Mouse (Mus musculus): ENCODE measurements around the gene Gls2. TPM values are rescaled to one million over a fixed set of nuclear protein-coding genes. Genes with fewer than 3 reads are reported as not detected.
A peak's percentile ranks its signal among the peaks of the same experiment; 100 is the strongest.
"Not testable (repeated sequence)": the region's sequence is repeated elsewhere in the genome, so short reads cannot be mapped to it uniquely, and the experiment has no call there.

Gls2 gene
- total RNA-seq, 2 experiments from 2014 or later: 0.67 to 1.4 TPM

DNA sequence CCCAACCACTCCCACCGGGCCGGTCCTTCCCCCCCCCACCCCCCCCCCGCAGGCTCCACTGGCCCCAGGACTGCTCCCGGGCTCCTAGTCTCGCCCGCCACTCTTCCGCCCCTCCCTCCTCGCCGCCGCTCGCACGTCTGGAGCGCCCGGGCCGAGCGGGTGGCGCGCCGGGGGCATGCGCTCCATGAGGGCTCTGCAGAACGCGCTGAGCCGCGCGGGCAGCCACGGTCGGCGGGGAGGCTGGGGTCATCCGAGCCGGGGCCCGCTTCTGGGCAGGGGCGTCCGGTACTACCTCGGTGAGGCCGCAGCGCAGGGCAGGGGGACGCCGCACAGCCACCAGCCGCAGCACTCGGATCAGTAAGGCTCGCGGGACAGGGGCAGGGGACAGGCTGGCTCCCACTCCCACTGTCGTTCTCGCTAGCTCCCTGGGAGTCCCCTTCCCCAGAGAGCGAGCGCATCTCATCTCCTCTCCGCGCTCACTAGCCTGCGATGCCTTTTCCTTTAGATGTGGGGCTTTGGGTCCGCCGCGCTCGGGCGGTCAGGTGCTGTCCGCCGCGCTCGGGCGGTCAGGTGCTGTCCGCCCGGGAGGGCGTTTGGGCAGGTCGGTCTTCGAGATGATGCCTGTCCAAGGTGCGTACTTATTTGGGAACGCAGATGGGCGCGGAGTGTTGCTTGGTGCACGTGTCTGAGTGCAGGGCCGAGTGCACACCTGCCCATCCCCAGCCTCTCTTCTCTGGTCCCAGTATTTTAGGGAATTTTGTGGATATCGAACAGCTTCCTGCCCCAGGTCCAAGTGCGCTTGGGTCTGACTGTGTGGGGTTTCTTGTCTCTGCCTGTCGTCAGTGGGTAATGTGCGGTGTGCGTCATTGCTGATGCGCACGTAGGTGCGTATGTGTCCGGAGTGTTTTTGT lies 549 bp downstream of the Gls2 start:
- ATAC-seq (replicated peaks; ENCODE audit: poor library complexity): peak; percentile 61

DNA sequence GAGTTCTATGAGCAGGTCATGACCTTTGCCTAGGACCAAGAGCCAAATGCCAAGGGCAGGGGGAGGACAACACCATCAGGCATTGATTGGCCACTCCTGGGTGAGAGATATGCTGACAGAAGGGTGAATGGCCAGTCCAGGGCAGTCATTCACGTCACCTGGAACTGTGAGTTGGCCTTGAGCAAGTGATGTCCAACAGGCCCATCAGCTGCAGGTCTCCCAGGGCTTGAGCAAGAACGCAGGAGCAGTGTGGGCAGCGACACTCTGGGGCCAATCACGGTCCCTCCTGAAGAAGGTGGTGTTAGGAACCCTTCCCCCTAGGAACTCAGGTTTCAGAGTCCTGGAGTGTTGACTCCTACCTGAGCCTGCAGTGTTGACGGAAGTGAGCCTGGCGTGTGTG lies 7.6 kb downstream of the Gls2 start:
- ATAC-seq (replicated peaks; ENCODE audit: poor library complexity): no peak

DNA sequence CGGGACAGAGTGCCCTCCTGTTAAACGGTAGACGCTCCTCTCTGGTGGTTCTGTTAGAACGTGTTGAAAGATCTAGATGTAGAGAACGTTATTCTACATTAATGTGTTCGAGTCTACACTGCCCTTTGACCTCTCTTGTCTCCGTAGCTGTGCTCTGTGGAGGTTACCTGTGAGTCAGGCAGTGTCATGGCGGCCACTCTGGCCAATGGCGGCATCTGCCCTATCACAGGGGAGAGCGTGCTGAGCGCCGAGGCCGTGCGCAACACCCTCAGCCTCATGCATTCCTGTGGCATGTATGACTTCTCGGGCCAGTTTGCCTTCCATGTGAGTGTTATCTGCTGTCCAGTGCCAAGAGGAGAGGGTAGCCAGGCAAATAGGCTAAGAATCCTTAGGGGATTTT lies 10.7 kb downstream of the Gls2 start:
- no peak for ATAC-seq (replicated peaks; ENCODE audit: poor library complexity)

DNA sequence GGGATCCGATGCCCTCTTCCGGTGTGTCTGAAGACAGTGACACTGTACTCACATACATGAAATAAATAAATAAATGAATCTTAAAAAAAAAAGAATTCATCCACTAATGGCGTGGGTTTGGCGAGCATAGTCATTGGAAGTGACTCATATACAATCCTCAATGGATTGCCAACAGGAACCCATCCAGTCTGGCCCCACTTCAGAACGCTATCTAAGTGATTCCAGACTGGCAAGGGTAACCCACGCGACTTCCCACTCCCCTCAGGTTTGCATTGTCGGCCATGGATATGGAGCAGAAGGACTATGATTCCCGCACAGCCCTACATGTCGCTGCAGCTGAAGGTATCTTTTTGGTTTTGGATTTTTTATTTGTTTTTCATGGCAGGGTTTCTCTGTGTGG lies 14.1 kb downstream of the Gls2 start:
- ATAC-seq (replicated peaks; ENCODE audit: poor library complexity): no peak

DNA sequence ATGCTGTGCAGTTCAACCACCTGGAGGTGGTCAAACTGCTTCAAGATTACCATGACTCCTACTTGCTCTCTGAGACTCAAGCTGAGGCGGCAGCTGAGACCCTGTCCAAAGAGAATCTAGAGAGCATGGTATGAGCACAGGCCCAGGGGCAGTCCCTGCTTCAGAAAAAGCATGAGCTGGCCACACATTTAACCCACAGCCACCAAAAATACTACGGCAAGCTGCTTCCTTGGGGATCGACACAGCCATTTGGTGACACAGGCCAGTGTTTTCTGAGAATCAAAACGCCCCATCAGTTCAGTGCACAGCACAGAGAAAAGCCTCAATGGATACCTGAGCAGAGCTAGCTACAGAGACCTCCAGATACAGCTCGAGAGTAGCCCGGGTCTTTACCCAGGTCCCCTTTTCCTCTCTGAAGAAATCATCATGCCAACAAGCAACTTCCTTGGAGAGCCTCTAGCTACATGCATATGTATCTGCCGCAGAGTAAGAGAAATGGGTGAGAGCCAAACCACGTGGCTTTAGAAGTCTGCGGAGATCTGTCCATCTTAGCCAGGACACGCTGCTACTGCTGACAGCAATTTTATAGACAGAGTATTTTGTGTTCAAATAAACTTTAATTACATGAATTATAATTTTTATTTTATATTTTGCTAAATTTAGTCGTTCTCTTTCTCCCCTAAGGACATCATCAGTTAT lies 15.2 kb downstream of the Gls2 start:
- no peak for ATAC-seq (replicated peaks; ENCODE audit: poor library complexity)

DNA sequence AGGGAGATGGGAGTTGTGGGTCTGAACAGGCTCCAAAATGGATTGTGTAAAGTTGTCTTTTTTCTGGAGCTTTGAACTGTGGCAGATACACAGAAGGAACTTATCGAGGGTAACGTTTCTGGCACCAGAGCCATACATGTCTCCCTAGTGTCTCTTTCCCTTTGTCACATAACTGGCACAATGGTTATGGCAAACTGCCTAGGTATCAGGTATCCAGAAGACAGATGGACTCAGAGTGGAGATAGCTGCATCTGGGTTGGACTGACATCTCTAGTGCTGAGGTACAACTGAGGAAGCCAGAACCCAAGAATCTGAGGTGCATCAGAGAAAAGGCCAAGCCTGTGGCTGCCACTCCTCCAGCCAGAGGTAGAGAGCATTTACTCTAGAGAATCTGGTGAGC lies 15.9 kb downstream of the Gls2 start:
- ATAC-seq (replicated peaks; ENCODE audit: poor library complexity): peak; percentile 49

DNA sequence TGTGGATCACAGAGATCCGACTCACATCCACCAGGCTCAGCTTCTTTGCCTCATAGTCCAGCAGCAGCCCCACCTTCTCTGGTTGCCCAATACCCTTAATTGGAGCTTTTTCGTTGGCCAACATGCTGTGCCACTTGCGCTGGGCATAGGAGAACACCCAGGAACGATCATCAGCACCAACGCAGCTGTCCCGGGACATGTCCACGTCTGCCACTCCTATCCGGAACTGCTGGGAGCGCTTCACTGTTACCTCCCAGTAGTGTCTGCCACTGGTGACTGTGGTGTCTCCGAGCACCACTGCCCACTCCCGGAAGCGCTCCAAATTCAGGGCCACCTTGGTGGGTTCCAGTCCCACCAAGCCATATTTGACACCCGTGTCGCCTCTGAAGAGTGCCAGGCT lies 16.7 kb downstream of the Gls2 start:
- ATAC-seq (replicated peaks; ENCODE audit: poor library complexity): peak; percentile 21

DNA sequence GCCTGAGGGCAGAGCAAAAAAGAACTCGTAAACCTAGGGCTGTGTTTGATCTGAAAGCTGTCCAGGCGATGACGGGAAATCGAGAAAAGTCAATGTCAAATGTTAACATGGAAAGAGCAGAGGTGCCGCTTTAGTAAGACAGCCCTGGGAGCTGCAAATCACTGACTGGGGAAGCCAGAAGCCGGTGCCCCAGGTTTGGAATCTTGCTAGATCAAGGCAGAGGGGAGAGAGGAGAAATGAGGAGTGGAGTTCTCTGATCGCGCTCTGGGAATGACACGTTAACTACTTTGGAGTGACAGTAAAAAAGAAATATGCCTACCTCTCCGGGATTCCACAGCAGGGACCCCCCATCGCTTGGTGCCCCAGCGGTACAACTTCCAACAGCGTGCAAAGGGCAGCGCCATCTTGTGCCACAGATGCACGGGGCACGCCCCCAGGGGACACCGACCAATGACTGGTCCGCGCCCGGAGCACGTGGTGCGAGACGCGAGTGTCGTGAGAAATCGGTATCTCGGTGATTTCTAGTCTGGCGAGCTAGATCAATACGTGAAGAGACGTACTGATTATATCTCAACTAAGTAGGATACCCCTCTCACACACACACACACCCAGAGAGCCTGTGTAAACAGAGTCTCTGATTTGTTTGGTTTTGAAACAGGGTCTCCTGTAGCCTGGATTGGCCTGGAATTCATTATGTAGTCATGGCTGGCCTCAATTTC lies 17.3 kb downstream of the Gls2 start, which contains the start of gene Spryd4:
Spryd4 (minus strand) TSS at position 418 of the 719 bp plus-strand sequence.
- peak; percentile 83 for ATAC-seq (replicated peaks; ENCODE audit: poor library complexity)

DNA sequence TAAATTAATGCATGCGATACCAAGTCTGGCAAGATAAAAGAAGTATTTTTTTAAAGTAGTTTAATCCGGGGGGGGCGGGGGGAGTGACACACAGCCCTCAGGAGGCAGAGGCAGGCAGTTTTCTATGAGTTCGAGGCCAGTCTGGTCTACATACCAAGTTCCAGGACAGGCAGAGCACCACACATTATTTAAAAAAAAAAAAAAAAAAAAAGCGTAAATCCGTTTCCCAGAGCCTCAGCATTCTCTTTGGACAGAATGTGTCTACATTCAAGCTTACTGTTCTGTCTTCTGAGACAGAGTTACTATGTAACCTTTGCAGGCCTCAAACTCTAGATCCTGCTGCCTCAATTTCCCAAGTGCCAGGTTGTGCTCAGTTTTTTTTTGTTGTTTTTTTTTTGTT lies 17.9 kb downstream of the Gls2 start:
- no peak for ATAC-seq (replicated peaks; ENCODE audit: poor library complexity)

DNA sequence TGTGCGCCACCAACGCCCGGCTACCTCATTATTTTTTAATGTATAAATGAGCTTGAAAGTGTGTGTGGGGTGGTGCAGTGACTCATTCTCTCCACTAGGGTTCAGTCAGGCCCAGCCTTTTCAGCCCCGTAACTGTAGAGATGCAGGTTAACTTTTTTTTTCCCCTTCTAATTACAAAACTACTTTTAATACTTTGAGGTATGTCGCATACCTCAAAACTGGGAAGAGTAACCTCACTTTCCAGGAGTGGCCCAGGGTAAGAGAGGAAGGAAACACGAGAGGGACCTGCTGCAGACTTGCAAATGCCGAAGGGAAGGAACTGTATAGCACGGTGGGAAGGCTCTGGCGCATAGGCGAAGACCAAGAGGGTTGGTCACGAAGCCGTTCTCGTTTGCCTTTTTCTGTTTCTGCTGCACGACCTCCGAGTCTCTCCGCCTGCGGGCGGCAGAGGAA lies 18.6 kb downstream of the Gls2 start:
- peak; percentile 67 for ATAC-seq (replicated peaks; ENCODE audit: poor library complexity)

DNA sequence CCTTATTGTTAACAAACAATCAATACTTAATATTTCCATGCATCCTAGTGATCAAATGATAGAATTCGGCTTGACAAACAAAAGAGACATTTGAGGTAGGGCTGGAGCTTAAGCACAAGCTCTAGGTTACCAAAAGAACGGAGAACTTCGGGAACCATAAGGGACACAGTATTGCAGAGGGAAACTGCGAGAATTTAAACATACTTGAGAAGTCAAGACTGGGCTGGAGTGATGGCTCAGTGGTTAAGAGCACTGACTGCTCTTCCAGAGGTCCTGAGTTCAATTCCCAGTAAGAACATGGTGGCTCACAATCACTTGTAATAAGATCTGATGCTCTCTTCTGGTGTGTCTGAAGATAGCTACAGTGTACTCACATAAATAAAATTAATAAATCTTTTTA lies 19.9 kb downstream of the Gls2 start:
- ATAC-seq (replicated peaks; ENCODE audit: poor library complexity): not testable (repeated sequence)

DNA sequence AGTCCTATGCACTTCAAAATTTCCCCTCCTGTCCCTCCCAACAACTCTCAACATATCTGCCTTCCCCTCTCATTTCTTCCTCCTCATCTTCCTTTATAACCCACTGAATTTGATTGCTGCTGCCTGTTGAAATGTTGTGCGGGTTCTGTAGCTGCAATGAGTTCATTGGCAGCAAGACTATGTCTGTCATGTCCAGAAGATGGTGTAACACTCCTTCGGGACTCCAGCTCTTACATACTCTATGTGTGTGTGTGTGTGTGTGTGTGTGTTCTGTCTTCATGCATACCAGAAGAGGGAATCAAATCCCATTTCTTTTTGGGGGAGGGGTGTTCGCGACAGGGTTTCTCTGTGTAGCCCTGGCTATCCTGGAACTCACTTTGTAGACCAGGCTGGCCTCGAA lies 20.7 kb downstream of the Gls2 start:
- no peak for ATAC-seq (replicated peaks; ENCODE audit: poor library complexity)

DNA sequence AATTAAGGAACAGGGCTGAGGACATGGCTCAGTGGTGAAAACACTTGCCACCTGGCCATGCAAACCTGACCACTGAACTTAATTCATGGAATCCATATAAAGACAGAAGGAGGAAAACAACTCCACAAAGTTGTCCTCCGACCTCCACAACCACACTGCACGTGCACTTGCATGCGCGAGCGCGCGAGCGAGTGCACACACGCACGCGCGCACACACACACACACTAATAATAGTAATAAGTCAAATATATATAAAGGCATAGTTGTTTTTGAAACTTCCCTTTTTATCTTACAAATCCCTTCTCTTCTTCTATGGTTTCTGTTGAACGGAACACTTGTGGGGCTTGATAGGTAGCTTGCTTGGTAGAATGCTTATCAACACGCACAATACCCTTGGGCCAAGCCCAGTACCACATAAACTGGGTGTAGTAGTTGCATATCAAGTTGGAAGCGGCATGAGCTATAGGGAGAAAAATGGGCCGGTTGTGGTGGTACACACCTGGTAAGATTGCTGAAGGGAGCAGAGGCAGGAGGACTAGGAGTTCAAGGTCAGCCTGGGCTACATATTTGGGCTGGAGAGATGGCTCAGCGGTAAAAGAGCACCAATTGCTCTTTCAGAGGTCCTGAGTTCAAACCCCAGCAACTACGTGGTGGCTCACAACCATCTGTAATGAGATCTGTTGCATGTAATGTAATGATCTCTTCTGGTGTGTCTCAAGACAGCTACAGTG lies 24.3 kb downstream of the Gls2 start:
- ATAC-seq (replicated peaks; ENCODE audit: poor library complexity): peak; percentile 93

DNA sequence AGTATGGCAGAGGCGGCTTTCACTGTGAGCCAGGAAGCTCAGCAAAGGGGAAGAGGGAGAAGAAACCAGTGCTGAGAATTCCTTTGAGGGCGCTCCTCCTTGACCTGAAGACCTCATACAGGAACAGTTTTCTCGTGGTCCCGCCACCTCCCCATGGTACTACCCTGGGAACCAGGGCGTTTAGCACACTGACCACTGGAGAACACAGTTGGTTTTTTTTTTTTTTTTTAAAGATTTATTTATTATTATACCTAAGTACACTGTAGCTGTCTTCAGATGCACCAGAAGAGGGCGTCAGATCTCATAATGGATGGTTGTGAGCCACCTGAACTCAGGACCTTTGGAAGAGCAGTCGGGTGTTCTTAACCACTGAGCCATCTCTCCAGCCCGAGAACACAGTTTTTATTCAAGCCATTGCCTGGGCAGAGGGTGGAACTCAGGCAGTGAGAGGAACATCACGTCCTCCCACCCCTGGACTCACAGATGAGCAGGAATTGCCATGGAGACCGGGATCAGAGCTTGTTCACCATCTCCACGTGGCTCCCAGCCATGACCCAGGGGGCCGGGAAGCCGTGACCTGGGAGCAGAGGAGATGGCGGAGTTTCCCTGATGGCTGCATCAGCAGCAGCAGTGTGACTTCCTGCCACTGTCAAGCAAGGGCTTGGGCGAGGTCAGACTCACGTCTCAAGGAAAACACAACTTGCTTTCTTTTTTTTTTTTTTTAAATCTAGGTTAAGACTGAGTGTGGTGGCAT lies 27.5 kb downstream of the Gls2 start:
- no peak for ATAC-seq (replicated peaks; ENCODE audit: poor library complexity)

DNA sequence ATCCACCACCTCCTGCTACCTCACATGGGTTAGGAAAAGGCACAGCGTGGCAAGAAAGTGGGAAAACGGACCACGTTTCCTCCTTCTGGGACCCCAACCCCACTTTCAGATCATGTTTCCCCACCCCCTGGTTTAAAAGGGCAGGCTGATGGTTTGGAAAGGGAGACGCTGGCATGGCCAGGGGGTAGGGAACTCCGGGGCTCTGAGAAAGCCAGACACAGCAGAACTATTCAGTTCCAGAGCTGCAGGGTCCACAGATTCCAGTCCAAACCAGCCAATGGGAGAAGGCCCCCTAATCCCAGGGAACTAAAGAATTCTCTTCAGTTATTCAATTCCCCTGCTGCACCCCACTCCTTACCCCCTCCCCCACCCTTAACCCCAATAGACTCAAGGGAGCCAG lies 30.8 kb downstream of the Gls2 start:
- ATAC-seq (replicated peaks; ENCODE audit: poor library complexity): no peak

DNA sequence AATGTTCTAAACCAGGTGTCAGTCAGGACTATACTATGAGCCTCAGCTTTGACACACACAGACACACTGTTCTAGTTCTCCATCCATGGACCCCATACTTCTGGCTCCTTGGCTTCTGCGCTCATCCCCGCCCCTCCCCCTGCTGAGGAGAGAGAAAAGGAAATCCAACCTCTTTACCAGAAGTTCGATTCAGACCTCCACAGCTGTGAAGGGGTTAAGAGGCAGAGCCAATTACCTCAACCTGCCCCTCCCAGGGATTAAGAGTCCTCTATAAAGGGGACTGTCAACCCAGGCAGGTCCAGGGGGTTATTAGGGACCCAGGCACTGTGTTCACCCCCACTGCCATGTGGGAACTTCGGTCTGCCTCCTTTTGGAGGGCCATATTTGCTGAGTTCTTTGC lies 31.3 kb downstream of the Gls2 start, which contains the start of gene Mip:
Mip (plus strand) TSS at position 301 of the 400 bp plus-strand sequence.
- no peak for ATAC-seq (replicated peaks; ENCODE audit: poor library complexity)

DNA sequence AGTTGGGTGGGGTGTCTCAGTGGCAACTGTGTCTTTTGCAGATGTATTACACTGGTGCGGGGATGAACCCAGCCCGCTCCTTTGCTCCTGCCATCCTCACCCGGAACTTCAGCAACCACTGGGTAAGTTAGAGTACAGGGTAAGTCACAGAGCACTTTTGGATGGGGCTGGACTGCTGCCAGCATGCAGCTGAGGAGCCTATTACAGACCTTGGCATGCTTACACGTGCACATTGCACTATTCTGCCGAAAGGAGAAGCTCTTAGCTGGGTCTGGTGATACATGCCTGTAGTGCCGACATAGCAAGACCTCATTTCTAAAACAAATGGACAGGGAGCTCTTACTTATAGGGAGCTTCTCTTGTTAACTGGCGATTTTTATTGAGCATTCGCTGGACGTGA lies 33.3 kb downstream of the Gls2 start:
- ATAC-seq (replicated peaks; ENCODE audit: poor library complexity): peak; percentile 13; the same call in 1 of the 2 replicates

DNA sequence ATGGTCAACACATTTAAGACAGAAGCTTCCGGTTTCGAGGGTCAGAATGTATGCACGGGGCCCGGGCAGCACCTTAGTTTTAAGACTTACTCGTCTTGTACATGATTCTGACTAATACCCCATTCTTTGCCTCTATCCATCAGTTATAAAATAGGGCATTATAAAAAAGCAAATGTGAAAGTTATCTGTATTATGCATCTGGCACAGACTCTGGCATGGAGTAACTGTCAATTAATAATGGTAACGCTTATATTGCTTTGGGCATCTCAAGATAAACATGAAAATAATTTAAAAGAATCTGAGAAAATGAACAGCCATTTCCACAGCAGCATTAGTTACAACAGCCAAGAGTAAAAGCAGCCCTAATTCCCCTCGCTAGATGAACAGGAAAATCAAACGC lies 33.8 kb downstream of the Gls2 start:
- ATAC-seq (replicated peaks; ENCODE audit: poor library complexity): no peak

DNA sequence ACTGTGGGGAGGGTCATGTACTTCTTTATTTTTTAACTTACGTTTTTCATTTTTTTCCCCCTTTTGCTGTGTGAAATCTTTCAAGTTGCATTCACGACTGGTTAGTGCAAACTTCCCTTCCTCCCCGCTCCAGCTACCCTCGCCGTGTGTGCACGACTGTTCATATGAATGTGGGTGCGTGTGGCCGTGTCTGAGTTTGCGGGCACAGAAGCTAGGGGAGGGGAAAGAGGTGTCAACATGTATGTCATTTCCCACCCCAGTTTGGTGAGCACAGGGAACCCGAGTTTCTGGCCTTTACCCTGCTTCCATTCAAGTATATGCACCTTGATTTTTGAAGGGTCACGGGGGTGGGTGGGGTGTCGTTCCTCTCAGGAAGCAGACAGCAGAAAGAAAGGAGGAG lies 36.3 kb downstream of the Gls2 start:
- no peak for ATAC-seq (replicated peaks; ENCODE audit: poor library complexity)

DNA sequence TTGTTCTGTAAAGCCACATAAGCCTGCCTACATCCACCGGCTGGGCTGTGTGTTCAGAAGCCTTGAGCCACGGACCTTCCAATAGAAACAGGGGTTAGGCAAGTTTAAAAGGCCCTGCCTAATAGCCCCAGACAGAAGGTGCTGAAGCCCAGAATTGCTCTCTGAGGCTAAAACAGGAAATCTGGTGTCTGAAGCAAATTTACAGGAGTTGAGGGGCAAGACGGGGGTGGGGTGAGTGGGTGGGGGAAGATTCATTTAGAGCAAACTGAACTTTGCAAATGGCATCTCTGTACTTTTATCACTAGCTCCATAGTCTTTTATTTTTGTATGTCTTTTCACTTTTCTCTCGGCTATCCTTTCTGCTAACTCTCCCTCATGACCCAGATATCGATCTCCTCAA lies 36.9 kb downstream of the Gls2 start:
- ATAC-seq (replicated peaks; ENCODE audit: poor library complexity): 0 out of 2 replicates have a peak, but pooled peaks have one; percentile 8

Measured in megakaryocyte progenitor cell, adult 5-6 weeks (primary cell).